Mouse (Mus musculus): Measurements from ENCODE around the gene Notch1.

DNA sequence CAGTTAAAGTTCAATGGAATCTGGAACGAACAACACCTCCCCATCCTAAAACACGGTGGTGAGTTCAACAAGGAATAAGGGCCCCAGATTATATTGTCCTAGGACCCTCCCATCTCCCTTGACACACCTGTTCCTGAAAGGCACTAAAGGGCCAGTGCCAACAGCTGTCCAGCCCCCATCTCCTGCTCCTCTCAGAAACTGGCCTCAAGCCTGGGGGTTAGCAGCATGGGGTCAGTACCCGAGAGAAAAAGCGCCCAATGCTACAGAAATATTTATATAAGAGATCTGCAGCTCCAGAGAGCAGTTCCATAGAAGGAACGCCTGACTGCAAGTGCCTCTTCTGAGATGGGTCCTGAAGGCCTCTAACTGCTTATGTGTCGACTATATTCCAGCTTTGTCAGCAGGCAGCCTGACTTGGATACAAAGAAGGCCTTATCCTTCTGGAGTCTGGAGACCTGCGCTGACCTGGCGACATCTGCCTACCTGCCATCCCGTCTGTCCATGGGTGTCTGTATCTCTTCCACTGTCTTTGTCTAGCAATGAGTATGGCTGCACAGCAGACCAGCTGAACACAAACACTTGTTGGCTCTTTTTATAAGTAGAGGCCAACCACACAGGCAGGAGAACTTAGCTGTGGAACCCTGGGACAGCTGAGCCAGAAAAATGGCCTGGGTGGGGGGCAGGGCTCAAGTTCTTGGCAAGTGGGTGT is 11.5 kb downstream of the Notch1 start:
- TF ChIP-seq TCF12 (IDR thresholded peaks at IDR 0.05; ENCODE audit: insufficient read depth, poor library complexity, severe bottlenecking): no peak
- no peak for TF ChIP-seq POLR2A (IDR thresholded peaks at IDR 0.05; ENCODE audit: insufficient read length, low read depth)
- TF ChIP-seq POLR2AphosphoS2 (IDR thresholded peaks at IDR 0.05; ENCODE audit: insufficient read length, low read depth): no peak
- TF ChIP-seq E2F4 (IDR thresholded peaks at IDR 0.05; ENCODE audit: insufficient read depth): no peak
- TF ChIP-seq MYOG (IDR thresholded peaks at IDR 0.05; ENCODE audit: control insufficient read depth in 1 of 3, insufficient read depth in 1 of 3, insufficient read length in 2 of 3, low read depth in 2 of 3): peak in 2 of 3 experiments; percentile 43 to 57
- TF ChIP-seq MAX (IDR thresholded peaks at IDR 0.05; ENCODE audit: low read depth): no peak
- no peak for TF ChIP-seq USF1 (IDR thresholded peaks at IDR 0.05; ENCODE audit: low read depth)
- no peak for TF ChIP-seq REST (IDR thresholded peaks at IDR 0.05; ENCODE audit: insufficient read depth, insufficient read length)
